Mouse (Mus musculus): Measurements from ENCODE around the gene Cd101.

GRCm38 (mm10) chr3:100969176-100969917, 60.0 kb downstream of the Cd101 start, which contains the start of gene Ttf2:
- no peak for TF ChIP-seq CTCF (IDR thresholded peaks at IDR 0.05; ENCODE audit: extremely low read depth, insufficient read depth, insufficient read length, insufficient replicate concordance)
- no peak for TF ChIP-seq POLR2A (IDR thresholded peaks at IDR 0.05; ENCODE audit: low read depth, low read length)

All from spleen, adult 2 months (tissue).